Mouse (Mus musculus): Measurements from ENCODE around the gene Celf1.
"Not testable (repeated sequence)": the region's sequence is repeated elsewhere in the genome, so short reads cannot be mapped to it uniquely, and the experiment has no call there.

Gene Celf1

GRCm38 (mm10) chr2:90941744-90942143 is 1.6 kb downstream of the Celf1 start:
- DNase-seq = no peak

- DNase-seq = no peak
Observed at GRCm38 (mm10) chr2:90950149-90950548, 10.0 kb downstream of the Celf1 start.

GRCm38 (mm10) chr2:90950582-90951194 is 10.5 kb downstream of the Celf1 start:
- DNase-seq = no peak

GRCm38 (mm10) chr2:90953461-90953860 is 13.3 kb downstream of the Celf1 start:
- DNase-seq = no peak

- DNase-seq = no peak
Observed at GRCm38 (mm10) chr2:90956053-90956452, 15.9 kb downstream of the Celf1 start.

GRCm38 (mm10) chr2:90958856-90959255 is 18.7 kb downstream of the Celf1 start:
- DNase-seq = no peak

GRCm38 (mm10) chr2:90960012-90960411 is 19.8 kb downstream of the Celf1 start:
- no peak for DNase-seq

GRCm38 (mm10) chr2:90963304-90963703 is 23.1 kb downstream of the Celf1 start:
- no peak for DNase-seq

GRCm38 (mm10) chr2:90964811-90965465 is 24.8 kb downstream of the Celf1 start:
- peak; percentile 22 for DNase-seq

- no peak for DNase-seq
Observed at GRCm38 (mm10) chr2:90965466-90966080, 25.4 kb downstream of the Celf1 start.

GRCm38 (mm10) chr2:90970606-90971005 is 30.4 kb downstream of the Celf1 start:
- DNase-seq = no peak

GRCm38 (mm10) chr2:90974101-90974500 is 33.9 kb downstream of the Celf1 start:
- DNase-seq = no peak

GRCm38 (mm10) chr2:90975181-90975835 is 35.1 kb downstream of the Celf1 start:
- no peak for DNase-seq

- DNase-seq = no peak
Observed at GRCm38 (mm10) chr2:90976590-90976989, 36.4 kb downstream of the Celf1 start.

- no peak for DNase-seq
Observed at GRCm38 (mm10) chr2:90977291-90977690, 37.1 kb downstream of the Celf1 start.

- no peak for DNase-seq
Observed at GRCm38 (mm10) chr2:90986055-90986454, 45.9 kb downstream of the Celf1 start.

GRCm38 (mm10) chr2:91008536-91008935 is 68.4 kb downstream of the Celf1 start:
- DNase-seq = no peak

- DNase-seq = no peak
Observed at GRCm38 (mm10) chr2:91013881-91014280, 73.7 kb downstream of the Celf1 start.

- DNase-seq = peak; percentile 41
Observed at GRCm38 (mm10) chr2:91015386-91015785, 75.2 kb downstream of the Celf1 start.

- no peak for DNase-seq
Observed at GRCm38 (mm10) chr2:91018061-91018788, 78.0 kb downstream of the Celf1 start.

GRCm38 (mm10) chr2:91019911-91020310 is 79.7 kb downstream of the Celf1 start:
- DNase-seq = no peak

GRCm38 (mm10) chr2:91022266-91022665 is 82.1 kb downstream of the Celf1 start:
- DNase-seq = not testable (repeated sequence)

- DNase-seq = no peak
Observed at GRCm38 (mm10) chr2:91023131-91023530, 82.9 kb downstream of the Celf1 start.

Data from kidney, postnatal 14 days (tissue).